Mouse (Mus musculus) urinary bladder, postnatal 10 days (tissue): ENCODE measurements around the gene Gm1673.

Experiments used
- DNase-seq: peaks from one replicate; pipeline ENCODE4 v3.0.0; 2022; ENCODE audit warnings: low spot score

Gene Gm1673

DNA sequence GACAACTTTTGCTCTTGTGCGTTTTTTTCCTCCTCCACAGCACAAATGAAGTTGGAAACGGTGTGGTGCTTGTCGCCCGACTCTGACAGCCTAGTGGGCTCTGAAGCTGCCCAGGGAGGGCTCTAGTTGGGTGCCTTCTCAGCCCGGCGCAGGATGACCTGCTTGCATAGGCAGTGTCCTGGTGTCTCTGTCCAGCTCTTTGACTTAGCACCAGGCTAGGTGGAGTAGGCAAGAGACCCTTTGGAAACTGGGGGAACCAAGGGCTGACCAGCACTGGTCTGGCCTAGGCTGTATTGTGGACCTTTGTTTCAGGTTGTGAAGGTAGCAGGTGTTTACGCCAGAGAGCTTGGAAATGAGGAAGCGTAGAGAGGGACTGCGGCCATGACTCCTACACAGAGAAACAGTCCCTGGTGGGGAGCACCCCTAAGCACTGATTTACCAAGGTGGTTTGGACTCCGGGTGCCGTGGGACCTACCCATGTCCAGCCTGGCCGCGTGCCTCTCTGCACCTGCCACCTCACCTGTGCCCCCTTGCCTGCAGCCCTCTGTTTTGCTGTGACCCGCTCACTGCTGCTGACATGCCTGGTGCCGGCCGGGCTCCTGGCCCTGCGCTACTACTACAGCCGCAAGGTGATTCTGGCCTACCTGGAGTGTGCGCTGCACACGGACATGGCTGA, 14.7 kb downstream of the Gm1673 start:
- DNase-seq = no peak

DNA sequence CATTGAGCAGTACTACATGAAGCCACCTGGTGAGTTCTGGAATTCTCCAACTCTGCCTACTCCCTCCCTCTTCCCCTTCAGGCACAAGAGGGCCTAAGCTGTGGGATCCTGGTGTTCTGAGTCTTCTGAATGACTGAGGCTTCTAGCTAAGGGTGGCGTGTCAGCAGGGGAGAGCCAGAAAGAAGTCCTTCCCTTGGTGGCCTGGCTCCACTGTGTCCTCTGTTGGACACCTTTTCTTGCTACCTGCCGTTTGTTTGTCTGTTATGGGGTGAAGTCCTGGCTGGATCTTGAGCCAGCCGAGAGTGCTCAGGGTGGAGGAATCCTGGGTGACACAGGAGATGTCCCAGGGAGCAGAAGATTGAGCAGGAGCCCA, 15.3 kb downstream of the Gm1673 start:
- DNase-seq = no peak

DNA sequence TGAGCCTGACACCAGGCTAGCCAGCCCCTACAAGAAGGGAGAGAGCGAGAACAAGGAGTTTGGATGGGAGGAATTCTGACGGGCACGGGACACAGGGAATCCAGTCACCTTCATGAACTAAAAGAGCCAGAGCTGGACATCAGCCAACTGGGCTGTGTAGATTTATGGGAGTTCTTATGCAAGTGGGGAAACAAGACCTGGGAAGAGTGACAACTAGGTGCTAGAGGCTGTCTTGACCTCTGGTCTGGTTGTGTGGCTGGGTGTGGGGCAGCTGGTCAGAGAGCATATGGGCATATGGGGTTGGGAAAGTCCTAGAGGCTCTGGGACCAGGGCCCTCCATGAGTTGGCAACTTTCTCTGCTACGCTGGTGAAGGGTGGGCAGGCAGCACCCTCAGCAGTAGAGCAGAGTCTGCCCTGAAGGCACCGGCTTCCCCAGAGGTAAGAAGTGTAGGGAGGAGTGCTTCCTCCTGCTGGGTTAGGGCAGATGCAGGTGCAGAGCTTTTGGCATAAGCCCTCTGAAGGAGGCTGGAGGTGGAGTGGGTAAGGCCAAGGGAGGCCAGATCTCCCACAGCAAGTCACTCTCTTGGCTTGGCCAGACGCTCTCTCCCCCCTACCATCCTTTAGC, 16.3 kb downstream of the Gm1673 start:
- DNase-seq = no peak

DNA sequence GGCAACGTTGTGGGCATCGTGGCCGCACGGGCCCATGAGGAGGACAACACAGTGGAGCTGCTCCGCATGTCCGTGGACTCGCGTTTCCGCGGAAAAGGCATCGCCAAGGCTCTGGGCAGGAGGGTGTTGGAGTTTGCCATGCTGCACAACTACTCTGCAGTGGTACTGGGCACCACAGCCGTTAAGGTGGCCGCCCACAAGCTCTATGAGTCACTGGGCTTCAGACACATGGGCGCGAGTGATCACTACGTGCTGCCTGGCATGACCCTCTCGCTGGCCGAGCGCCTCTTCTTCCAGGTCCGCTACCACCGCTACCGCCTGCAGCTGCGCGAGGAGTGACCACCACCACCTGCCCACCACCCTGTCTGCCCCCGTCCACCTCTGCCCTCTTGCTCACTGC, 17.6 kb downstream of the Gm1673 start:
- DNase-seq = no peak

DNA sequence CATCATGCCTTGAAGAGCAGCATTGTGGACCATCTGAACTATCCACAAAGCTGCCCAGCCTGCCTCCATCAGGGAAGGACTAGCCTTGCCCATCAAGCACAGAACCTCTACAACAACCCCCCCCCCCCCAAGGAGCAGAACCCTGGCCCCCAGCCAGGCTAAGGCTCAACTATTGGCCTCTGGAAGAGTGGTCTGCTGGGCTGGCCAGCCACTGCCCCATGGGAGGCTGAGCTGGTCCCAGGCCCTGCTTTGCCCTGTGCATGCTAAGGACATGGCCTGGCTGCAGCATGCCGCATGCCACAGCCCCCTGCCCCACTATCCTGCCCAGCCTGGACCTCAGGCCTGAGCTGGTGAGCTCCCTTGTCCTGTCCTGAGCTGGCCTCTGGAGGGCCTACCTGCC, 18.2 kb downstream of the Gm1673 start:
- no peak for DNase-seq

DNA sequence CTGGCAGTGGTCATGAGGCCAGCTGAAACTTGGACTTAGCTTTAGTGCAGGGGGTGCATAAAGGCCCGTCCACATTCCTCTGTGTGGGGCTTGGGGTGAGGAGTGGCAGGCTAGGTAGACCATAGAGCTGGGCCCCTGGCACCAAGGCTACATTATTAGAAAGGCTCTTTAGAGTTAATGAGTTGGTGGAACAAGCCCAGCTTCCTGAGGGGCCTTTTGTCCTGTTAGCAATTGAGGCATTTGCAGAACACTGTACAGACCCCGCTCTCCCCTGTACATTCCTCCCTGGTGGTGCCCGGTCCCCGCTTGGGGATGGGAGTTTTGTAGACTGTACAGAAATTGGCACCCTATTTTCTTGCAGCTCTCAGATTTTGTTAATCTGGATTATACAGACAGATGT, 19.4 kb downstream of the Gm1673 start:
- DNase-seq = no peak

DNA sequence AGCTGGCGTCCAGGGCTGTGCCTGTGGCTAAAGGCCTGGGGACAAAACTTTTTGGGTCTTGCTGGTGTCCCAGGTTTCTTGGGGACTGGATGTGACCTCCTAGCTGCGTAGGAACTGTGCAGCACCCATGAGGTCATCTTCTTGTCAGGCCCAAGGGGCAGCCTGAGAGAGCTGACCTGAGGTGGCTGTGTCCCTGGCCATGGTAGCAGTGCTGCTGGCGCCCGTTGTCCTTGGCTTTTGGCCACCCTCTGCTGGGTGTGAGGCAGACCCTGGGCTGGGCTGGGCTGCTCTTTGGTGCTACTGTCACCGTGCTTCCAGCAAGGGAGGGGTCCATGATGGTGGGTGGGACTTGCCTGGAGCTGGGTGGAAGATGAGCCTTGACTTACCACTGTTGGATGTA, 21.4 kb downstream of the Gm1673 start:
- DNase-seq = no peak

DNA sequence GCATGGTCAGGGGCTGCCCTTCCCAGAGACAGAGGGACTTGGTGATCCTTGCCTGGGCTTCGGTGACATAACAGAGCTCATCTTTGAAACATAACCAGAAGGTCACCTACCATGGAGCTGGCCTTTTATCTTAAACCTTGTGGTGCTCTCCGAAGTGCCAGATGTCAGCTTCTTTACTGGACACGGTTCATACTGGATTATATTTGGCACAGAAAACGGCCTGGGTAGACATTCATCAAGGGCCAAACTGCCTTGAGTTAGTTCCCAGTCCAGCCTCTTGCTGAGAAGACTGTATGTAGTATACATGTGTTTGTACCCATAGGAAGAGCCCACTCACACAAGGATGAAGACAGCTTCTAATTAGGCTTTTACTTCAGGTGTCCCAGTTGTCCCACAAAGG, 23.6 kb downstream of the Gm1673 start:
- DNase-seq = no peak

DNA sequence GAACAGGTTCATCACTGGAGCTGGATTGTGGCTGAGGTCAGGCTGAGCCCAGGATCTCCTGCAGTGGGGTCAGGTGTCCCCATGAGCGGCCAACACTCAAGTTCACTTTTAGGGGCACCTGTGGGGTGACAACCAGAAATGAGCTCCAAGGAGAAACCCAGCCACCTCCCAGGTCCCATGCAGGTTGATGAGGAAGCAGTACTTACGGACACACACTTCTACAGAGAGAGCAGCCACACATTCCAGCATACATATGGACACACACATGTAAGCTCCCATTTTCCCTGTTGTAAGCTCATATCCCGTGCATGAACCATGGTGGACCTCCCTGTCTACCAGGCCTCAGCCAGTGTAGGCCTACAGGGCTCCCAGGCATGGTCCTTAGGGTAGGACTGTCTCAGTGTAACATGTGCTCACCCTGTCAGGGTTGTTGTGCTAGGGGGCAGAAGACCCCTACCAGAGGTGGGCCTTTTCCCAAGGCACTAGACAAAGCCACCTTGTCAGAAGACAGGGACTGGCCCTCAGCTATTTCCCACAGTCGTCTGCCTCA, 24.2 kb downstream of the Gm1673 start:
- no peak for DNase-seq

DNA sequence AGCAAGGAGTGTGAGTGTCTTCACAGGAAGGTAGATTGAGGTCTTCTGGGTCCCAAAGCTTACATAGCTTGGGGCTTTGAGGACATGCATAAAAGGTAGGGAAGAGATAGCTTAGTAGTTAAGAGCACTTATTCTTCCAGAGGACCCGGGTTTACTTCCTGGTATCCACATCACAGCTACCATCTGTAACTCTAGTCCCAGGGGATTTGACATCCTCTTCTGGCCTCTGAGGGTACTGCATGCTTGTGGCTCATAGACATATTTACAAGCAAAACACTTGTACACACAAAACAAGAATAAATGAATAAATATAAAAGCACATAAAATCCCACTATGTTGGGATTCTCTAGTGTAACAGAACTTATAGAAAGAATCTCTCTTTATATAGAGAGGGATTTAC, 31.4 kb downstream of the Gm1673 start:
- DNase-seq = no peak

DNA sequence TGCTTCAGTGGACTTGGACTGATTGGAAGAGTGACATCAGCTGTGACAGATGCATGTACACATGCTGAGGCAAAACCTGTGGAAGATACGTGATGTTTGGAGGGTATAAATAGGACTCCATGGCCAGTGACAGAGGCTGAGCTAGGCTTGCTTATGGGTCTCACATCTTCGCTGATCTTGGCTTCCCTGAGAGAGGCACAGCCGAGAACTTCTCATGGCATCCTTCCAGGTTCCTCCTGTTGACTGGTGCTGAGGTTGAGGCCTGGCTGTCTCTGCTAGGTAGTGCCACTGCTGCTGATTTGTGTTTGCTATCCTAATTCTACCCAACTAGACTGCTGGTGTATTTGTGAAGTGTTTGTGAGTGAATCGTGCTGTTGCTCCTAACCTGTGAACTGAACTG, 35.7 kb downstream of the Gm1673 start:
- DNase-seq = no peak

DNA sequence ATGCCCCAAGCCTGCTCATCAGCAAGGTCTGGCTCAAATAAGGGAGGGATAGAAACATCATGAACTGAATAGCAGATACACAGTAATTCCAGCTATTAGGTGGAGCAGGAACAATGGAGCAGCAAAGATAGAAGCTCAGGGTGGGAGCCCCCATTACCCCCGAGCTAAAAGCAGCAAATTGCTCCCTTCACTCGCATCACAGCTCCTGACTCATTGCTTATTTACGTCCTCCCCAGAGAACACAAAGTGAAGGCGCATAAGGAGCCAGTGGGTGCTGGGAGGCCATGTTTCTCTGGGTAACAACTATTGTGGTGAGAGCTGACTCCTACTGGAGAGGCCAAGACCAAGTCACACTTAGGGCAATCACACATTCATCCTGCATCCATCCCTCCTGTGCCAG, 46.9 kb downstream of the Gm1673 start:
- no peak for DNase-seq

DNA sequence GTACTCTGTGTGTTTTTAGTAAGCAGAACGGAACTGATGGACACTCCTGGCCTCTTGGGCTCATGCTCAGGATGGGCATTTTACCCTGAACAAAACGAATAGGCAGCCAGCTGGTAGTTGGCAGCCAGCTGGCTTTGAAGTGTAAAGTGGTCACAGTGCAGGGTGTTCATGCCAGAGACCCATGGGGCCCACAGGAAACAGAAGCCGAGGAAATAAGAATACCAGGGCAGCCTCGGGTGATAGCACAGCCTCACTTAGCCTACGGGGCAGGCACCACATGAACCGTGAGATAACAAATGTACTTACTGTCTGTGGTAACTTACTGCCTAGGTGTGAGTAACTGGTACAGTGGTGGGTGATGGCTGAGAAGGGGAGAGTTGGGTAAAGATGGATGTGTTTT, 47.8 kb downstream of the Gm1673 start:
- DNase-seq = no peak

DNA sequence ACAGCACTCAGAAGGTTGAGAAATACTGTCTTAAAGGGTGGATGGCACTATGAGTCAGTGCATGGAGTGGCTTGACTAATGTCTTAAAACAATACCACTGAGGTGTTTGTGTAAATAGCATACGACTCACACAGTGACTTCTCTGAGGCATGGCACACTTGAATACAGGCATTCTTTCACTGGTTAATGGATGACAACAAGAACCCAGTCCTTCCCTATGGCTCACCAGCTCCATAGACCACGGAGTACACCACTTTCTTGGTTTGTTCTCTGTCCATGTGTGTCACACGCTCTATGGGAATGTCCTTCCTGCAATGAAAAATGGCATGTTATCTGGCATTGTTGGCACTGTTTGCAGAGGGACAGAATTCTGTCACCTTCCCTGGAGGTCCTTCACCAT, 49.3 kb downstream of the Gm1673 start:
- DNase-seq = no peak
